Mouse (Mus musculus) midbrain, postnatal 0 days (tissue): Measurements from ENCODE around the gene Dab2ip. TPM values are rescaled to one million over a fixed set of nuclear protein-coding genes. Genes with fewer than 3 reads are reported as not detected.
A peak's percentile ranks its signal among the peaks of the same experiment; 100 is the strongest.

Experiments used
- ATAC-seq: fragments of 200-750 bp; cut with Nextera tagmentation; 2 replicates; pipeline ENCODE4 v1.8.0; 2017; ENCODE audit warnings: moderate number of reproducible peaks, mild to moderate bottlenecking, moderate TSS enrichment, moderate library complexity; ENCODE audit not compliant: low FRiP score
- DNase-seq: peaks from one replicate; pipeline ENCODE4 v3.0.0-alpha.2; 2015; ENCODE audit warnings: low spot score
- H3K27ac ChIP-seq: fragments of 300-500 bp; sonication (generic); 2 replicates; pipeline ENCODE4 v1.5.1; 2014; ENCODE audit warnings: low read depth, mild to moderate bottlenecking, low read length, mixed read lengths
- H3K27me3 ChIP-seq: fragments of 300-500 bp; sonication (generic); 2 replicates; pipeline ENCODE4 v1.6.1; 2014; ENCODE audit warnings: low read length, control low read depth, mixed read lengths; ENCODE audit not compliant: insufficient read depth
- H3K36me3 ChIP-seq: fragments of 300-500 bp; sonication (generic); 2 replicates; pipeline ENCODE4 v1.6.1; 2014; ENCODE audit warnings: low read length, control low read depth, mixed read lengths; ENCODE audit not compliant: insufficient read depth
- H3K4me1 ChIP-seq: fragments of 300-500 bp; sonication (generic); 2 replicates; pipeline ENCODE4 v1.6.1; 2014; ENCODE audit warnings: mild to moderate bottlenecking, control low read depth, antibody characterized with exemption, low read length, mixed read lengths; ENCODE audit not compliant: insufficient read depth
- H3K4me2 ChIP-seq: fragments of 300-500 bp; sonication (generic); 2 replicates; pipeline ENCODE4 v1.6.1; 2014; ENCODE audit warnings: low read depth, mild to moderate bottlenecking, low read length, mixed read lengths; ENCODE audit not compliant: poor library complexity, severe bottlenecking
- H3K4me3 ChIP-seq: fragments of 300-500 bp; sonication (generic); 2 replicates; pipeline ENCODE4 v1.5.1; 2014; ENCODE audit warnings: low read depth, mild to moderate bottlenecking, low read length, moderate library complexity
- H3K9ac ChIP-seq: fragments of 300-500 bp; sonication (generic); replicated peaks from 2 replicates; pipeline ENCODE4 v1.6.1; 2014; ENCODE audit warnings: mild to moderate bottlenecking, low read length, moderate library complexity, mixed read lengths; ENCODE audit not compliant: poor library complexity, severe bottlenecking
- H3K9me3 ChIP-seq: fragments of 300-500 bp; sonication (generic); 2 replicates; pipeline ENCODE4 v1.6.1; 2016; ENCODE audit warnings: low read length, control low read depth
- CTCF ChIP-seq: IDR thresholded peaks from 2 replicates; pipeline ENCODE4 v1.5.1; 2016; ENCODE audit warnings: antibody characterized with exemption, mild to moderate bottlenecking
- WGBS: fragments of 180-500 bp; shearing (Covaris S2); extraction: QIAGEN DNeasy Blood & Tissue Kit; methylation state at CpG from one replicate; pipeline ENCODE4 v1.1.7; 2014; 5-methylcytosine and 5-hydroxymethylcytosine counted together
- polyA plus RNA-seq: library from polyadenylated mRNA; unstranded; fragments of >200 nt; fragmentation: Nextera tagmentation; extraction: Ambion mirVana; gene quantifications from 2 replicates; pipeline ENCODE4 v1.2.1, GENCODE M21; 2015
- total RNA-seq: library from RNA; depleted of rRNA; stranded (reverse); fragments of >200 nt; gene quantifications from 2 replicates; pipeline ENCODE4 v1.2.3, GENCODE M21; 2014

The Dab2ip gene
- total and polyA plus RNA-seq, 2 experiments from 2014 or later, result 73.3 to 175 TPM

GRCm38 (mm10) chr2:35635541-35635940 is 77.5 kb downstream of the Dab2ip start:
- TF ChIP-seq CTCF, result no peak
- DNase-seq (no peak), ATAC-seq (no peak)
- WGBS, result 63% methylated on average over 4 of the region's 4 CpGs
- Histone ChIP-seq H3K9ac (no peak overlapping the region), H3K27me3 (no peaks in the 10 kb centered on the region), H3K27ac (no peak overlapping the region), H3K36me3 (no peaks in the 10 kb centered on the region), H3K4me3 (no peak overlapping the region), H3K9me3 (no peaks in the 10 kb centered on the region), H3K4me2 (no peak overlapping the region), H3K4me1 (no peaks in the 10 kb centered on the region)

GRCm38 (mm10) chr2:35637880-35638535 is 79.9 kb downstream of the Dab2ip start:
- peak overlapping the region; percentile 64 for H3K27ac ChIP-seq
- DNase-seq, result peak; percentile 82
- peak; percentile 80 for ATAC-seq
- WGBS, result 30% methylated on average over 13 of the region's 13 CpGs
- H3K4me3 ChIP-seq, result no peak overlapping the region
- no peak overlapping the region for H3K9ac ChIP-seq
- H3K4me2 ChIP-seq, result peak overlapping the region; percentile 31
- no peak for TF ChIP-seq CTCF
- H3K4me1 ChIP-seq, result no peaks in the 10 kb centered on the region
- no peaks in the 10 kb centered on the region for H3K36me3 ChIP-seq
- no peaks in the 10 kb centered on the region for H3K27me3 ChIP-seq
- no peaks in the 10 kb centered on the region for H3K9me3 ChIP-seq

DNA sequence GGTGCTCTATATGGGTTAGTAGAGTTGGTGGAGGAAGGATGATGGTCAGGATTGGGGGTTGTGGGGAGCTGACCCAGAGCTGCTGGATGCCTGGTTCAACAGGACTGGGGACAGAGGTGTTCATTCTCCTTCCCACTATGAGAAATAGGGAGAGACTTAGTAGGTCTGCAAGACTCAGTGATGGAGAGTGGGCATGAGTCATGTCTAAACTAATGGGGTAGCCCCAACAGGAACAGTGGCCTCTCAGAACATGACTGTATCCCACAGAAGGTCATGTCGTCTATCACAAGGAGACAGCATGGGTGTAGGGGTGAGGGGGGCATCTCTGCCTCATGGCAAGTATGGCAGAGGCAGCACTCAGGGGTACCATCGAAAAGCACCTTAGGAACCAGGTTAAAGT is 81.7 kb downstream of the Dab2ip start:
- ATAC-seq (no peak), DNase-seq (no peak)
- no peak overlapping the region for H3K4me2 ChIP-seq
- no peaks in the 10 kb centered on the region for H3K9me3 ChIP-seq
- H3K4me3 ChIP-seq, result no peak overlapping the region
- no peak overlapping the region for H3K9ac ChIP-seq
- TF ChIP-seq CTCF, result no peak
- H3K27ac ChIP-seq, result no peak overlapping the region
- no peaks in the 10 kb centered on the region for H3K27me3 ChIP-seq
- H3K4me1 ChIP-seq, result no peaks in the 10 kb centered on the region
- WGBS, result 89% methylated on average over 2 of the region's 2 CpGs
- H3K36me3 ChIP-seq, result no peaks in the 10 kb centered on the region

DNA sequence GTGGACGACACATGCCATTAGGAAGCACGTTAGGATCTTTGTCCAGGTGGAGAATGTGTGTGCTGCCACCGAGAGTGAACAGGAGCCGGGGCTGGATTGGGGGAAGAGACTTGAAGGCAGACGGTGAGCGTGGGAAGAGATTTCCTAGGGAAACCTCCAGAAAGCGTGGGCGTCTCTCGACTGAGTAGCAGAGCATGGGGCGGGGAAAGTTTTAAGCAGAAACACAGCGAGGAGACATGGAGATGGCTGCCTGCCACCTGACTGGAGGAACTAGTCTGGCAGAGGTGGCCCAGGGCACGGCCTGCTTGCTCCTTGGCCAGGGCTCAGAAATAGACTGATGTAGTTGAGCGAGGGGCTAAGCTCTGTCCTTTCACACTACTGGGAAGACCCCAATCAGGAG is 82.5 kb downstream of the Dab2ip start:
- no peaks in the 10 kb centered on the region for H3K27me3 ChIP-seq
- no peak for ATAC-seq
- H3K4me3 ChIP-seq, result no peak overlapping the region
- no peak overlapping the region for H3K27ac ChIP-seq
- no peaks in the 10 kb centered on the region for H3K36me3 ChIP-seq
- TF ChIP-seq CTCF, result no peak
- H3K9me3 ChIP-seq, result no peaks in the 10 kb centered on the region
- no peaks in the 10 kb centered on the region for H3K4me1 ChIP-seq
- no peak for DNase-seq
- H3K9ac ChIP-seq, result no peak overlapping the region
- H3K4me2 ChIP-seq, result no peak overlapping the region
- 78% methylated on average over 13 of the region's 13 CpGs for WGBS

DNA sequence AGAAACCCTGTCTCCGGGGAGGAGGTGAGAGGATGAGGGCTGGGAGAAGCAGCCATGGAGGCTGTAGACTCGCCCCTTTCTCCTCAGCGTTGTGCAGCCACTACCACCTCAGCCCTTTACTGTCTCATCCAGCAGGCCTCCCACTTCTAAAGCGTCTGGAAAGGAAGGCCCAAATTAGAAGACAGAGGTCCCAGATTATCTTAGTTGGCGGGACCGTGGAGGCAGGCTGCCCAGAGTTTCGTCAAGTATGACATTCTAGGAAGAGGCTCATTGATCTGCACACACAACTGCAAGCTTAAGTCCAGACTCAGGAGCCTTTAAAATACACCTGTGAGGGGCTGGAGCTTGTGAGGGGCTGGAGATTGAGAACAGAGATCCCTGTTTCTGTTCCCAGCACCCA is 84.2 kb downstream of the Dab2ip start:
- H3K27me3 ChIP-seq, result no peaks in the 10 kb centered on the region
- no peak for TF ChIP-seq CTCF
- no peaks in the 10 kb centered on the region for H3K36me3 ChIP-seq
- WGBS, result 83% methylated on average over 7 of the region's 7 CpGs
- no peaks in the 10 kb centered on the region for H3K4me1 ChIP-seq
- DNase-seq (no peak), ATAC-seq (no peak)
- no peak overlapping the region for H3K4me3 ChIP-seq
- no peaks in the 10 kb centered on the region for H3K9me3 ChIP-seq
- H3K4me2 ChIP-seq, result no peak overlapping the region
- H3K9ac ChIP-seq, result no peak overlapping the region
- H3K27ac ChIP-seq, result no peak overlapping the region

GRCm38 (mm10) chr2:35646553-35646952 is 88.5 kb downstream of the Dab2ip start:
- no peak overlapping the region for H3K9ac ChIP-seq
- no peaks in the 10 kb centered on the region for H3K4me1 ChIP-seq
- no peaks in the 10 kb centered on the region for H3K36me3 ChIP-seq
- ATAC-seq, result no peak
- H3K27ac ChIP-seq, result no peak overlapping the region
- H3K4me3 ChIP-seq, result no peak overlapping the region
- no peaks in the 10 kb centered on the region for H3K9me3 ChIP-seq
- WGBS, result 88% methylated on average over 8 of the region's 8 CpGs
- DNase-seq, result no peak
- H3K27me3 ChIP-seq, result no peaks in the 10 kb centered on the region
- TF ChIP-seq CTCF, result no peak
- H3K4me2 ChIP-seq, result no peak overlapping the region
